Mouse (Mus musculus) ES-E14 (cell line): ENCODE data around the gene Pkd1.

ENCODE experiments used
- CHD2 ChIP-seq: IDR thresholded peaks from 2 replicates; pipeline ENCODE4 v1.6.1; 2014; ENCODE audit warnings: mild to moderate bottlenecking, low read depth, low read length, inconsistent platforms
- HCFC1 ChIP-seq: IDR thresholded peaks from 2 replicates; pipeline ENCODE4 v1.6.1; 2012; ENCODE audit warnings: low read length, inconsistent platforms, borderline replicate concordance; ENCODE audit not compliant: insufficient read depth
- ZC3H11A ChIP-seq: IDR thresholded peaks from 2 replicates; pipeline ENCODE4 v1.6.1; 2012; ENCODE audit warnings: low read depth, mild to moderate bottlenecking, inconsistent platforms, low read length, borderline replicate concordance
- ZNF384 ChIP-seq: IDR thresholded peaks from 2 replicates; pipeline ENCODE4 v1.6.1; 2012; ENCODE audit warnings: low read depth, low read length, inconsistent platforms

DNA sequence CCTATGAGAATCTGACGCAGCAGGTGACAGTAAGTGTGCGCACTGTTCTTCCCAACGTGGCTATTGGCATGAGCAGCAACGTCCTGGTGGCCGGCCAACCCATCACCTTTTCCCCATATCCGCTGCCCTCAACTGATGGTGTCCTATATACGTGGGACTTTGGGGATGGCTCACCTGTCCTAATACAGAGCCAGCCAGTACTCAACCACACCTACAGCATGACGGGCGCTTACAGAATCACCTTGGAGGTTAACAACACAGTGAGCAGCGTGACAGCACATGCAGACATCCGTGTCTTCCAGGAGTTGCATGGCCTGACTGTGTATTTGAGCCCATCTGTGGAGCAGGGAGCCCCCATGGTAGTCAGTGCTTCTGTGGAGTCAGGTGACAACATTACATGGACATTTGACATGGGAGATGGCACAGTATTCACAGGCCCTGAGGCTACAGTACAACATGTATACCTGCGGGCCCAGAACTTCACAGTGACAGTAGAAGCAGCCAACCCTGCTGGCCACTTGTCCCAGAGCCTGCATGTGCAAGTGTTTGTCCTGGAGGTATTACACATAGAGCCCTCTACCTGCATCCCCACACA lies 23.1 kb downstream of the Pkd1 start:
- TF ChIP-seq HCFC1, result no peak
- no peak for TF ChIP-seq CHD2
- no peak for TF ChIP-seq ZNF384
- no peak for TF ChIP-seq ZC3H11A
